Mouse (Mus musculus): ENCODE data around the gene Urod. TPM values are rescaled to one million over a fixed set of nuclear protein-coding genes. Genes with fewer than 3 reads are reported as not detected.

Gene Urod
- polyA plus RNA-seq, 1 experiment from 2014 or later, result 74.0 TPM

DNA sequence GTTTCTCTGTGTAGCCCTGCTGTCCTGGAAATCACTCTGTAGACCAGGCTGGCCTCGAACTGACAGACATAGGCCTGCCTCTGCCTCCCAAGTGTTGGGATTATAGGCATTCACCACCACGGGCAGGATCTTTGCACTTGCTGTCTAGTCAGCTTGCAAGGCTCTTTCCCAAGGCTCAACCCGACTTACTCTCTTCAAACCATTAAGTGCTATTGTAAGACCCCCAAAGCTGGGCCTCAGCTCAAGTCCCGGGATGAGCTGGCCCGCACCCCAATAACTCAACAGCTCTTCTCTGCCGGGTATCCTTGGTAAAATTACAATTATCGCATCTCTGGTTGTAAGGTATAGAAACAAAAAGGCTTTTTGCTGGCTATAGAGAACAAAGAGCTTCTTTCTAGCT lies 24.1 kb upstream of the Urod start:
- no peaks in the 10 kb centered on the region for H3K27me3 ChIP-seq (replicated peaks; ENCODE audit: control insufficient read depth, insufficient read depth, low read length)
- DNase-seq (ENCODE audit: low spot score) (no peak), ATAC-seq (ENCODE audit: low read depth) (no peak)
- H3K36me3 ChIP-seq (ENCODE audit: control insufficient read depth, insufficient read depth, low read length), result peaks cover 15% of the 10 kb centered on the region
- 84% methylated on average over 7 of the region's 7 CpGs for WGBS
- no peaks in the 10 kb centered on the region for H3K9me3 ChIP-seq (ENCODE audit: control insufficient read depth, low read length)
- H3K27ac ChIP-seq (replicated peaks; ENCODE audit: low read depth, low read length), result no peak overlapping the region
- peaks cover 10% of the 10 kb centered on the region; the same call in 1 of the 2 replicates for H3K4me1 ChIP-seq (ENCODE audit: control insufficient read depth, insufficient read depth, low read length)
- no peak overlapping the region for H3K9ac ChIP-seq (ENCODE audit: low read depth, low read length)
- H3K4me2 ChIP-seq (ENCODE audit: low read depth, low read length), result no peak overlapping the region
- no peak overlapping the region for H3K4me3 ChIP-seq (ENCODE audit: low read depth, low read length)

DNA sequence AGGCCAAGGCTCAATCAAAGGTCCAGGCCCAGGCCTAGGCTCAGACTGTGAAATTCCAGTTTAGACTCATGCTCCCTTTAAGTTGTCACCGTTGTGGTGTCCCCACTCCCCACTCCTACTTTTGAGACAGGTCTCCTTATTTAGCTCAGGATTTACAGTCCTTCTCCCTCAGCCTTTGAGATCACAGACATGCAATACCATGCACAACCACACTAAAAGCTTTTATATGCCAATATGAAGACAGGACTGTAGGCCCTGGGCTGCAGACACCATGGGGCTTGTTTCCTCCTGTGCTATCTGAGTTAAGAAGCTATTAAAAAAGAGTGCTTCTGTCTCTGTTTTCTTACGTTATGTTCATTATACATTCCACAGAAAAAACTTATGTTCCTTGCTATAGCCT lies 23.5 kb upstream of the Urod start:
- H3K27ac ChIP-seq (replicated peaks; ENCODE audit: low read depth, low read length), result no peak overlapping the region
- no peaks in the 10 kb centered on the region for H3K27me3 ChIP-seq (replicated peaks; ENCODE audit: control insufficient read depth, insufficient read depth, low read length)
- H3K4me2 ChIP-seq (ENCODE audit: low read depth, low read length), result no peak overlapping the region
- no peak for DNase-seq (ENCODE audit: low spot score)
- 91% methylated on average over 2 of the region's 2 CpGs for WGBS
- no peaks in the 10 kb centered on the region for H3K9me3 ChIP-seq (ENCODE audit: control insufficient read depth, low read length)
- peaks cover 9% of the 10 kb centered on the region; the same call in 1 of the 2 replicates for H3K36me3 ChIP-seq (ENCODE audit: control insufficient read depth, insufficient read depth, low read length)
- peaks cover 10% of the 10 kb centered on the region; the same call in 1 of the 2 replicates for H3K4me1 ChIP-seq (ENCODE audit: control insufficient read depth, insufficient read depth, low read length)
- no peak overlapping the region for H3K9ac ChIP-seq (ENCODE audit: low read depth, low read length)
- no peak overlapping the region for H3K4me3 ChIP-seq (ENCODE audit: low read depth, low read length)
- ATAC-seq (ENCODE audit: low read depth), result no peak

DNA sequence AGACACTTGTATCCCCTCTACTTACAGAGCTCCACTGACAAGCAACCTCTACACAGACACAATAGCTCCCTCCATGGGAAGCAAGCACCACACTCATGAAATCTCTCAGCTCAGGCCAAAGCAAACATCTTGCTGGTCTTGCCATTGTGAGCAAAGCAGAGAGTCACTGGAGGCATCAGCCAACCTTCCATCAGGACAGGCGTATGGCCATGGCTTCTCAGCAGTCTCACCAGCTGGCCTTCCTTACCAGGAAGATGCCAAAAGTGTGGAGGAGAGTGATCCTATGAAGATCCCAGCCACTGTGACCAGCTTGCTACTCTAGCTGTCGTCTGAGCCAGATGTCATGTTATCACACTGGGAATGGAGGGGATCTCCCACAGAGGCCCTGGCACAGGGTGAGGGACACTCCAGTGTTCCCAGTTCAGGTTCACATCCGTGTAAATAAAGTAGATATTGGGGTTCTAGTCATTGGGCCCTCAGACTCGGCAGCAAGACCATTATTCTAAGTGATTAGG lies 20.7 kb upstream of the Urod start:
- no peaks in the 10 kb centered on the region for H3K27me3 ChIP-seq (replicated peaks; ENCODE audit: control insufficient read depth, insufficient read depth, low read length)
- H3K36me3 ChIP-seq (ENCODE audit: control insufficient read depth, insufficient read depth, low read length), result no peaks in the 10 kb centered on the region
- H3K4me3 ChIP-seq (ENCODE audit: low read depth, low read length), result no peak overlapping the region
- H3K9ac ChIP-seq (ENCODE audit: low read depth, low read length), result no peak overlapping the region
- no peaks in the 10 kb centered on the region for H3K9me3 ChIP-seq (ENCODE audit: control insufficient read depth, low read length)
- no peak for ATAC-seq (ENCODE audit: low read depth)
- peaks cover 4% of the 10 kb centered on the region; the same call in 1 of the 2 replicates for H3K4me1 ChIP-seq (ENCODE audit: control insufficient read depth, insufficient read depth, low read length)
- no peak overlapping the region for H3K4me2 ChIP-seq (ENCODE audit: low read depth, low read length)
- H3K27ac ChIP-seq (replicated peaks; ENCODE audit: low read depth, low read length), result no peak overlapping the region
- 70% methylated on average over 4 of the region's 4 CpGs for WGBS
- no peak for DNase-seq (ENCODE audit: low spot score)

DNA sequence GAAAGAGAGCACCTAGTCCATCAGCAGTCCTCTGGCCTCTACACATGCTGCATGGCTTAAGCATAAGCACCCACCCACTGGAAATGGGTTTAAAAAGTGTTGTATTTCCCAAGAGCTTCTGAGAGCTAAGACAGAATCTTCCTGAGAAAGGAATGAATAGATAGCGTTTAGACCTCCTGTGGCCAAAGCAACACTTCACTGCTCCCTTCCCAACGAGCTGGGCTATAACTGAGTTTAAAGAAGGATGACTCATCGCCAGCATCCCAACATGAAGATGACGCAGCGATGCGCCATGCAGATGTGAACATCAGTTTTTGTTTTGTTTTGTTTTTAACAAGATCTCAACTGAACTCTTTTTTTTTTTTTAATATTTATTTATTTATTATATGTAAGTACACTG lies 19.4 kb upstream of the Urod start:
- ATAC-seq (ENCODE audit: low read depth) (no peak), DNase-seq (ENCODE audit: low spot score) (no peak)
- no peaks in the 10 kb centered on the region for H3K9me3 ChIP-seq (ENCODE audit: control insufficient read depth, low read length)
- H3K27me3 ChIP-seq (replicated peaks; ENCODE audit: control insufficient read depth, insufficient read depth, low read length), result no peaks in the 10 kb centered on the region
- WGBS, result 84% methylated on average over 6 of the region's 6 CpGs
- H3K9ac ChIP-seq (ENCODE audit: low read depth, low read length), result no peak overlapping the region
- 0 out of 2 replicates have a peak, but pooled peaks cover under 1% of the 10 kb centered on the region for H3K4me1 ChIP-seq (ENCODE audit: control insufficient read depth, insufficient read depth, low read length)
- H3K4me2 ChIP-seq (ENCODE audit: low read depth, low read length), result no peak overlapping the region
- no peak overlapping the region for H3K4me3 ChIP-seq (ENCODE audit: low read depth, low read length)
- no peak overlapping the region for H3K27ac ChIP-seq (replicated peaks; ENCODE audit: low read depth, low read length)
- H3K36me3 ChIP-seq (ENCODE audit: control insufficient read depth, insufficient read depth, low read length), result no peaks in the 10 kb centered on the region

DNA sequence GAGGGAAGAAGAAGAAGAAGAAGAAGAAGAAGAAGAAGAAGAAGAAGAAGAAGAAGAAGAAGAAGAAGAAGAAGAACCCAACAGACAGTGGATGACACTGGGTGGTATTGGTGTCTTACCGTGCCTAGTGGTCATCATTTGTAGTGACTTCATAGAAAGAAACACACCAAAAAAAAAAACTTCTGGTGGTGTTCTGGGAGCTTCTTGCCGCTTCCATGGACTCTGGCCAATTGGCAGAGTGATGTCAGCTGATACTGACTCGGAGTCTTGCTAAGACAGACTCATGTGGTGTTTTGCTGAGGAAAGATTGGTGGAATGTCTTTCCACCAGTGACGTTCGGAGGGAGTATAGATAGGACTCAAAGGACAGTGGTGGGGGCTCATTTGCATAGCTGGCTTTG lies 16.0 kb upstream of the Urod start:
- Histone ChIP-seq H3K36me3 (ENCODE audit: control insufficient read depth, insufficient read depth, low read length) (no peaks in the 10 kb centered on the region), H3K4me1 (ENCODE audit: control insufficient read depth, insufficient read depth, low read length) (no peaks in the 10 kb centered on the region), H3K4me3 (ENCODE audit: low read depth, low read length) (no peak overlapping the region), H3K4me2 (ENCODE audit: low read depth, low read length) (no peak overlapping the region), H3K27ac (replicated peaks; ENCODE audit: low read depth, low read length) (no peak overlapping the region), H3K27me3 (replicated peaks; ENCODE audit: control insufficient read depth, insufficient read depth, low read length) (no peaks in the 10 kb centered on the region), H3K9me3 (ENCODE audit: control insufficient read depth, low read length) (no peaks in the 10 kb centered on the region), H3K9ac (ENCODE audit: low read depth, low read length) (no peak overlapping the region)
- DNase-seq (ENCODE audit: low spot score) (no peak), ATAC-seq (ENCODE audit: low read depth) (no peak)
- 80% methylated on average over 5 of the region's 5 CpGs for WGBS

DNA sequence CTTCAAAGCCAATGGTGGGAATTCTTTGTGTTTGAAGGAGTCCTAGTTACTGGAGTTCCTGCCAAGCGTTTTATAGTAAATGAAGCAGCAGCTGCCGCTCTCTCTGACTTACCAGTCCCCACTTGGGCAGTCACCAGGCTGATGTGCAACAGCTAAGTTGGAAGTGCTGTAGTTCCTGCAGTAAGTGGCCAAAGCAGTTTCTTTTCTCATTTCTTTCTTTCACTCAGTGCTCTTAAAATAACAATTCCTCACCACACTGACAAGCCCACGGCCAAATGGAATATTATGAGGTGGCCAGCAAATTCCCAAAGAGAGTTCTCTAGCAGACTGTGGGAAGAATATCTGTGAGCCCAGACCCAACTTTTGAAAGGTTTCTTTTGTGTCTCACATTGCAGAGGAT lies 12.8 kb upstream of the Urod start:
- no peaks in the 10 kb centered on the region for H3K9me3 ChIP-seq (ENCODE audit: control insufficient read depth, low read length)
- no peak overlapping the region for H3K4me2 ChIP-seq (ENCODE audit: low read depth, low read length)
- WGBS, result 42% methylated on average over 3 of the region's 3 CpGs
- no peak overlapping the region for H3K9ac ChIP-seq (ENCODE audit: low read depth, low read length)
- no peaks in the 10 kb centered on the region for H3K4me1 ChIP-seq (ENCODE audit: control insufficient read depth, insufficient read depth, low read length)
- H3K27me3 ChIP-seq (replicated peaks; ENCODE audit: control insufficient read depth, insufficient read depth, low read length), result no peaks in the 10 kb centered on the region
- H3K4me3 ChIP-seq (ENCODE audit: low read depth, low read length), result no peak overlapping the region
- DNase-seq (ENCODE audit: low spot score) (no peak), ATAC-seq (ENCODE audit: low read depth) (no peak)
- H3K27ac ChIP-seq (replicated peaks; ENCODE audit: low read depth, low read length), result no peak overlapping the region
- peaks cover 17% of the 10 kb centered on the region for H3K36me3 ChIP-seq (ENCODE audit: control insufficient read depth, insufficient read depth, low read length)

DNA sequence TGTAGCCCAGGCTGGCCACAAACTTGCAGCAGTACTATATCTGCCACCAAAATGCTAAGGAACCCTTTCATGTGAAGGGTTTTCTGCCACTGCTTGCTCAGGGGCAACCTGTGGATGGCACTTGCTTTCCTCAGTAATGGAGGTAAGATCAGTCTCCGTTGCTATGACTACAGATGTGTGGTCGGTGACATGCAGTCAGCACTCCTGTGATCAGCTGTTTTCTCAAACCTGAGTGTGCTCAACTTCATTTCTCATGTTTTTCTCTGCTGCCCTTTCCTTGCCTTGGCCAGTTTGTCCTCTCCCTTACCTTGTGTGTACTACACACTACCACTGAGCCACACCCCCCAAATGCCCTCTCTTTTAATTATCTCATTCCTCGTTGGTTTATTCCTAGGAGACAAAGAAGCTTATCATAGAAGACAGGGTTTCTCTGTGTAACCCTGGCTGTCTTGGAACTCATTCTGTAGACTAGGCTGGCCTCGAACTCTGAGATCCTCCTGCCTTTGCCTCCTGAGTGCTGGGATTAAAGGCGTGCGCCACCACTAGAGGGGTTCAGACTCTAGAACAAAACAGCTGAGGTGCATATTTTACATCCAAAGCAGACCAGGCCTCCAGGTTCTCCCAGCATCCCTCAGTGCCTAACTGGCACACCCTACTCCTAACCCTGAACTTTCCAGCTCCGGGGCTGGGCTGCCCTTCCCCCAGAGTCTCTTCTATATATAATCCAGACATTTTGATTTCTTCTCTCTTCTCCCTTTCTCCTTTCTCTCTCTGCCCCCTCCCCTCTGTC lies 11.6 kb upstream of the Urod start:
- H3K4me2 ChIP-seq (ENCODE audit: low read depth, low read length), result no peak overlapping the region
- no peak overlapping the region for H3K9ac ChIP-seq (ENCODE audit: low read depth, low read length)
- H3K27ac ChIP-seq (replicated peaks; ENCODE audit: low read depth, low read length), result no peak overlapping the region
- ATAC-seq (ENCODE audit: low read depth) (no peak), DNase-seq (ENCODE audit: low spot score) (no peak)
- H3K4me3 ChIP-seq (ENCODE audit: low read depth, low read length), result no peak overlapping the region
- H3K36me3 ChIP-seq (ENCODE audit: control insufficient read depth, insufficient read depth, low read length), result peaks cover 29% of the 10 kb centered on the region
- WGBS, result 83% methylated on average over 7 of the region's 7 CpGs
- H3K27me3 ChIP-seq (replicated peaks; ENCODE audit: control insufficient read depth, insufficient read depth, low read length), result no peaks in the 10 kb centered on the region
- no peaks in the 10 kb centered on the region for H3K9me3 ChIP-seq (ENCODE audit: control insufficient read depth, low read length)
- no peaks in the 10 kb centered on the region for H3K4me1 ChIP-seq (ENCODE audit: control insufficient read depth, insufficient read depth, low read length)

DNA sequence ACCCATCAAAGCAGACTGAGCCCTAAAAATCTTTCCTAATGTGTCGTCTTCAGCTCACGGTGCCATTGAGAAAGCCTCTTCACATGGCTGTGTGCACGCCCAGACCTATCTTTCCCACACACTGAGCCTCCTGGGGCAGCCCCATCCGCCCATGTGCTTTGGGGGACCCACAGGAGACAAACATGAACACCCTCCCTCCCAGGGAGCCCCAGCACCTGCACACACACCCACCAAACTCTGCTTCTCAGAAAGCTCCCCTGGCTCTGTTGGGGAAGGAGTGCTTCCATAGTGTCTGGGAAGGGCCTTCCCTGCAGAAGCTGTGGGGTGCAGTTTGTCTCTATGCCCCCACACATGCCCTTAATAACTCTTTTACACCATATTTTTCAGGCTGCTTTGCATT lies 10.4 kb upstream of the Urod start:
- no peak for DNase-seq (ENCODE audit: low spot score)
- H3K4me3 ChIP-seq (ENCODE audit: low read depth, low read length), result no peak overlapping the region
- H3K4me2 ChIP-seq (ENCODE audit: low read depth, low read length), result no peak overlapping the region
- H3K36me3 ChIP-seq (ENCODE audit: control insufficient read depth, insufficient read depth, low read length), result peaks cover 34% of the 10 kb centered on the region
- no peak overlapping the region for H3K9ac ChIP-seq (ENCODE audit: low read depth, low read length)
- H3K9me3 ChIP-seq (ENCODE audit: control insufficient read depth, low read length), result no peaks in the 10 kb centered on the region
- no peak overlapping the region for H3K27ac ChIP-seq (replicated peaks; ENCODE audit: low read depth, low read length)
- H3K27me3 ChIP-seq (replicated peaks; ENCODE audit: control insufficient read depth, insufficient read depth, low read length), result no peaks in the 10 kb centered on the region
- no peak for ATAC-seq (ENCODE audit: low read depth)
- 75% methylated on average over 4 of the region's 4 CpGs for WGBS
- no peaks in the 10 kb centered on the region for H3K4me1 ChIP-seq (ENCODE audit: control insufficient read depth, insufficient read depth, low read length)
